Mouse (Mus musculus) mature B cell (primary cell): ENCODE data around the gene Mrps18a.

Experiments
- in situ Hi-C: fragments of 300-500 bp; cut with MboI; formaldehyde crosslinking; loops from 2 replicates; pipeline ENCODE4 v1.14.3; 2019

Mrps18a gene

DNA sequence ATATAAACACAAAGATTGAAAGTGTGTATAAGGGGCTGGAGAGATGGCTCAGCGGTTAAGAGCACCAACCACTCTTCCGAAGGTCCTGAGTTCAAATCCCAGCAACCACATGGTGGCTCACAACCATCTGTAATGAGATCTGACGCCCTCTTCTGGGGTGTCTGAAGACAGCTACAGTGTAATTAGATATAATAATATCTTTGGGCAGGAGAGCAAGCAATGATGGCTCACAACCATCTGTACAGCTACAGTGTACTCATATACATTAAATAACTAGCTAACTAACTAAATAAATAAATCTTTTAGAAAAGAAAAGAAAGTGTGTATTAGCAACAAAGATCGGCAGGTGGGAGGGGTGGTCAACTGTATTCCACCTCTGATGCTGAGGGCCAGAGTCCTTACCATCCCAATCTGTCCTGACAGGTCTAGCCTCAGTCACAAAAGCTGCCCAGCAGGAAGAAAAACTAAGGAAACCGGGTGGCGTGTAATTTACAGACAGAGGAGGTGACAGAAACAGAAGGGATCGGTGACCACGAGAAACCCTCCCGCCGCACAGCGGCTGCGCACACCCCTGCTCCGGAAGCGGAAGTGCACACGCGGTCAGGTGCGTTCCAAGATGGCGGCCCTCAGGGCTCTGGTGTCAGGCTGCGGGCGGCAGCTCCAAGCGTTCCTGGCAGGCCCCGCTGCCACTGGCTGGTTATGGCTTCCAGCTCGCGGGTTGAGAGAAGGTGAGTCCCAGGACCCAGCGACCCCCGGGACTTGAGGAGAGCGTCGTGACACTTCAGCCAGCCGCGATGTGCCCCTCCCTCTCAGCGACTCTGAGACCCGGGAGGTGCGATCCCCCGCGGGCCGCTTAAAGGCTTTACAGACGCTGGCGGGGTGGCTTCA, at the start of gene Mrps18a:
Gene Mrps18a (plus strand): TSS at position 585 of the 888 bp plus-strand sequence.
- in situ Hi-C loops: no loop called here

DNA sequence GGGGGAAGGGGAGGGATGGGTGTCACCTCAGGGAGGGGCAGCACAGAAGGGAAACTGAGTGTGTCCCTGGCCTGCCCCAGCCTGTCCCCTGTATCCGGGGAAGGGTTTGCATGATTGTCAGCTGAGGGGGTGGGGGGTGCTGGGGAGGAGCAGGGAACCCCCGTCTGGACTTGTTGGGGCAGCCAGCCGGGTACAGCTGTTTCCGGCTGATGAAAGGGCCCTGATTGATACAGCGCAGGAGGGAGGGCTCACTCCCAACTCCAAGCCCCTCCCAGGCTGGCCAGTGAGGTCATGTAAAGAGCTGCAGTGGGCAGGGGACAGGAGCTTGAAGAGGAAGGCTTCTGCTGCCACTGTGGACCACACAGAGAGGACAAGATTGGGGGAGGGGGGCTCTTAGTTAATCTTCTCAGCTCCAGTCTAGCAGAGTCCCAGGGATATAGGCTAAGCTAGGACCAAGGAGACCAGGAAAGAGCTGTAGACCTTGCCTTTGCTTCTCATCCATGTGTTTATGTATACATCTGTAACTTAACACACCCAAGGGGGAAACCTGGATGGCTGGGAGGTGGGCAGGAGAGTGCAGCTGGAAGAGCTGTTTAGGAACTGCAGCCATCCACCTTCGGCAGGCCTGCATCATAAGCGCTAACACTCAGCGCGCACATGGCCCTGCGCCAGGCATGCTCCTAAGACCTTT, 47.4 kb upstream of the Mrps18a start:
- in situ Hi-C loops: no loop called here

DNA sequence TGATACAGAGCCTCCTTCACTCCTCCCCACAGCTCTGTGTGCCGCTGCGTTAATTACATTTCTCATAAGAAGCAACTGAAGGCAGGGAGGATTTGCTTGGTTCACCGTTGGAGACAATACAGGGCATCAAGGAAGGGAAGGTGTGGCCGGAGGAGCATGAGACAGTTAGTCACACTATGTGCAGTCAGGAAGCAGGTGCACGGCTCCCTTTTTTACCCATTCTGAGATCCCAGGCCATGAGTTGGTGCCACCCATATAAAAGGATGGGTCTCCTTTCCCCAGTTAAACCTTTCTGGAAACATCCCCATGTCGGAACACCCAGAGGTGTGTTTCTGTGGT, 46.8 kb upstream of the Mrps18a start:
- in situ Hi-C loops: no loop called here

DNA sequence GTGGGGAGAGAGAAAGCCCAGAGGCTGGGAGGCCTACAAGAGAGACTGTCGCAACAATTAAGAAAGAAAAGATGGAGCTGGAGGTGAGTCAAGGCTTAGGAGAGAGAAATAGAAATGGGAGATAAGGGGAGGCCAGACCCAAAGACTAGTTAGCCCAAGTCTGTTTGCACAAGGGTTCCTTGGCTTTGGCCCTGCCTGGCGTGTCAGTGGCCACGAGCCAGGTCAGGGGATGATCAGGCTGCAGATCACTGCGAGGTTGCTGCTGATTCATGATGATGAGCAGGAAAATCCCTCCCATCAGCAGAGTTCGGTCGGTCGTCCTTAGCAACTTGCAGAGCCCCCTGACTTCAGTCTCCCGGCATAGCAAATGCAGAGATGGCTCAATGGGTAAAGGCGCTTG, 40.7 kb upstream of the Mrps18a start:
- in situ Hi-C loops: no loop called here

DNA sequence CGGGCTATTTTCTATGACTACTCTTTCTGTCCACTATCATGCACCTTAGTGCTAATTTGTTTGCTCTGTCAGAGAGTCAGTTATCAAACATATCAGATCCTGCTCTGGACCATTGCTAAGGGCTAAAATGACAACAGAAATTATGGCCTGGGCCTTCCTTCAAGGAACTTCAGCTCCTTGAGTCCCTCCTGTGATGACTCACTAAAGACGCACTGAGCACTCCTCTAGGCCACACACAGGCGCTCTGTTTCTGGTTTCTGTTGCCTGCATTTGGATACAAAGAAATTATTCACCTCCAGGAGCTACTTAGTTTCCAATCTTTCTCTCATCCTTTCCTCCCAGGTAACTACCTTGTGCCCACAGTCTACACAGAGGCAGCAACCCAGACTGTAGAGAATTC, 39.3 kb upstream of the Mrps18a start:
- in situ Hi-C loops: no loop called here

DNA sequence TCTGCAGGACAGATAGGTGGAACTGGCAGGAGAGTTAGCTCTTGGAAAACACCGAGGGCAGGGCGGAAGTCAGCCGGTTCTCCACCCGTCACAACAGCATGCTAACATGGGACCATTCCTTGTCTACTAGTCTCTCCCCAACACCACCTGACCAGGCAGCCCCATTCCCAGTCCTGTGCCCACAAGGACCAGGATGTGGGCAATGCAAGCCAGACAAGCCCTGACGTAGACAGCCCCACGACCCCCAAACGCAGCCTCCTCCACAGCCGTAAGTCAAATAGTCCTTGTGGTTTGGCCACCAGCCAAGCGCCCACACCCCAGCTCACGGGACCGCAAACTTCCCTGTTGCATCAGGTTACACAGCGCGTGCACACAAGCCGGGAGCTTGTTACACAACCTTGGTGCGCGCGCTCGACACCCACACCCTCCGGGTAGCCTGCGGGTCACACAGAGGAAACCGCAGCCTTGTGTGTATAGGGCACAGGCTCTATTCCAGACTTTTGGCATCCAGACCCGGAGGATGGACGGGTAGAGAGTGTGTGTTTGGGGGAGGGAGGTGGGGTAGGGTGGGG, 37.0 kb upstream of the Mrps18a start:
- in situ Hi-C loops: no loop called here

DNA sequence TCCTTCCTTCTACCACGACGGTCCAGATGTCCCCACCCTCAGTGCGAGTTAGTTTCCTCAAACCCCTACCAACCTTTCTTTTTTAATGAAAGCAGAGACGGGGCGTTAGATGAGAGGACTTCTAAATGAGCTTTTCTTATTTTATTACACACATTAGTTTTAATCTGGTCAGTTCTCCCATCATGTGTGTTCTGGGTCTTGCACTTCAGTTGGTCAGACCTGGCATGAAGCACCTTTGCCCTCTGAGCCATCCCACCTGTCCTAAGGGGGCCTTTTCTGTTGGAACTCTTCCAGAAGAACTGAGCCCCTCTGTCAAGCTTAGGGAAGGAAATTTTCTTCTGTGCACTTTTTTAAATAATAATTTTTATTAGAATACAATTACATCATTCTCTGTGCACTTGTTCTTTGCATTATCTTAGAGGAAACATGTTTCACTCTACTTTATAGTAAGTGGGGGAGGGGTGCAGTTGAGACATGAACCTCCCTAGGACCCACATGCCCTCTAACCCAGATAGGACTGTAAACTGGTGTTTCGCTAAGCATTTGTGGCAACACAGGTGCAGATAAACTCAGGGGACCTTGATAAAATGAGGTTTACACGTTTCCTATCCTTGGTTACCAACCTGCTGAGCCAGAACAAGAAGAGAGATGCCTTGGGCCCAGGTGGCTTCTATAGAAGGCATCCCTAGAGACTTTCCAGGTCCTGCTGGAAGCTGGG, 36.2 kb upstream of the Mrps18a start:
- in situ Hi-C loops: no loop called here

DNA sequence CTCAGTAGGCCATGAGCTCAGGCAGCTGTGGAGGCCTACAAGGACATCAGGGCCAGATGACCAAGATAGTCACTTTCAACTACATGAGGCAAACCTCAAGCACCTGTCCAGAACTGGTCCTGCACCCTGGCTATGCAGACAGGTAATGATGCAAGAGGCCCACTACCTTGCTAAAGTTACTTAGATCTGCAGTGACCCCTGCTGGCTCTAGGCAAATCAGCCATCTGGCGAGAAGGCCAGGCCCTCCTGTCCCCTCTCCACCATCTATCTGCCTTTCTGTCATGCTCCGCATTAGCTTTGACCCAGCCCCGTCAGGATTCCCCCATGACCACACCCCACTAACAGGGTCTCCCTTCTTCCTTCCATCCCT, 35.7 kb upstream of the Mrps18a start:
- in situ Hi-C loops: no loop called here

DNA sequence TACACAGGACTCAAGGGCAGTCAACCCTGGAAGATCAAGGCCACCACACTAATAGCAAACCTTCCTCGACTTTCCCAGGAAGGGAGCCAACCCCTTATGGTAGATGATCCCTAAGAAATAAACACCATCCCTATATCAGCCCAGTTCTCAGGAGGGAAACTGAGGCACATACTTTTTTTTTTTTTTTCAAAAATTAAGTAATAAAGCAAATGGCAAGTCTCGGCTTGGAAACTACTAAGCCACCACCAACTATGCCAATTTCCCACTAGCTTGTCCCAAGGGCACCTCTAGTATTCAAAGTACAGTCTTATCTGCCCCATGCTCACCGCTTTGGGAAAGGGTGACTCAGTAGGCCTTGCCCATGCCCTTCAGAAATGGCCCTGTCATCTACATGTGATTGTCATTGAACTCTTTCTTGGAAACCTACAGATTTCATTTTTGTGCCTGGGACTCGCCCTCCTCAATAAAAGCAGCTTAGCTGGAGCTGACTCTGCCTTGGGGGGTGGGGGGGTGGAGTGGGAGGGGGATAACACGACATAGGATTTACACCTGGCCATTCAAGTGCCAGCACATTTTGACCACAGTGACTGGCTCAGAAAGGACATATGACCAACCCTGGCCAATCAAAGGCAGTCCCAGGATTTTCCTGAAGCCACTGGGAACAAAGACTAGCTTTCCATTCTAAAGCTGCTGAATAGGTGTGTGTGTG, 35.1 kb upstream of the Mrps18a start:
- in situ Hi-C loops: no loop called here

DNA sequence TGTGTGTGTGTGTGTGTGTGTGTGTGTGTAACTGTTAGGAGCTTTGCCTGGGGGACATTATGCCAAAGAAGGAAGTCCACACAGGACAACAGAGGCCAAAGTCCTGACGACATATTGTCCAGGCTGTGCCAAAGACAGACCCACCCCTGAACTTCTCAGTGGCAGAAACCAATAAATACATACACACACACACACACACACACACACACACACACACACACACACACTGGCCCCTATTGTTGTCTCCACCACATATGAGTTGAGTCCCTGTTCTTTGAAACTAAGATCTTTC, 34.6 kb upstream of the Mrps18a start:
- in situ Hi-C loops: no loop called here

DNA sequence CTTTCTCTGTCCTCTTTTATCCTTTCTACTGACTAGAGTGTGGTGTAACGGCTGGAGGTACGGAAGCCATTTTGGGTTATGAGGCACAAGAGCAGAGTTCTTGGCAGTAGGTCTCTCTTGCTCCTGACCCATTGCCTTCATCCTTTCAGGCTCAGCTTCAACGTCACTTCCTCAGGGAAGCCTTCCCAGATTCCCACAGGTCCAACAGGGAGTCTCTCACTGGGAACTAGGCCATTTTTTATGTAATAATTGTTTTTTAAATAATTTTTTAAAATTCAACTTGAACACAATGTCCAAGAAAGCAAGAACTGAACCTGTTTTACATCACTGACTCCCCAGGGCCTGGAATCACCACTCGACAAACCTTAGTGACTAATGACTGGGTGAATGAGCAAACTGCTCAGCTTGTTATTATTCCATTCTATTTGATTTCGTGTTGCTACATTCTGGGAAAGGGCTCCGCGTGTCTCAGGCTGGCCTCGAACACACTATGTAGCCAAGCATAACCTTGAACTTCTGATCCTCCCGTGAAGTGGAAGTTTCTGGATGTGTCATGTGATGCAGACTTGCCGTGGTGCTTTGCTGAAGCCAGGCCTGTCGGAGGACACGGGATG, 32.8 kb upstream of the Mrps18a start:
- in situ Hi-C loops: no loop called here

DNA sequence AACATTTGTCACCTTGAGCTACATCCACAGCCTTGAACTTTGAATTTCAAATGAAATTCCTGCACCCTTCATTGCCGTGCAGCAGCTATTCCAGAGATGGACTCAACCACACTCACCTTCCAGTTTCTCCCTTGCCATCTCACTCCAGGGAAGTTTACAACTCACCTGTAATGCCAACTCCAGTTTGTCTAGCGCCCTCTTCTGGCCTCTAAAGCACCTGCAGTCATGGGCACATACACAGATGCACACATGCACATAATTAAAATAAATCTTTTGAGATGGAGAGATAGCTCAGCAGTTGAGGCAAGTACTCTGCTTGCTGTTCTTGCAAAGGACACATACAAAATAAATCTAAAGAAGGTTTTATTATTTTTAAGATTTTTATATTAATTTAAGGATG, 31.7 kb upstream of the Mrps18a start:
- in situ Hi-C loops: no loop called here

DNA sequence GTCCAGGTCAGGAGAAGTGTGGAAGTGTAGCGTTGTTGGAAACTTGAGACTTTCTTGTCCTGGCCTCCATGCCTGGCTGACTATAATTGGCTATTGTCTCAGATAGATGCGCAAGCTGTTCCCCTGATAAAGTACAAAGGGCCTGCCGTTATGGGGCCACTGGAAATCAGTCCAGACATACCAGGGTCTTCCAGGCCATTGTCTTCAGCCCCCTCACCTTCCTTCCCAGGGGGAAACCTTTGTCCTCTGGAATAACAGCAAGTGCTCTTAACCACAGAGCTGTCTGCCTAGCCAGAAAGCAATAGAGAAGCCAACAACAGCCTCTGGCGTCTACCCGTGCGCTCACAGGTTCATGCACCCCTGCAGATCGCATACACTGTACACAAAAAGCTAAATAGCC, 30.4 kb upstream of the Mrps18a start:
- in situ Hi-C loops: no loop called here

DNA sequence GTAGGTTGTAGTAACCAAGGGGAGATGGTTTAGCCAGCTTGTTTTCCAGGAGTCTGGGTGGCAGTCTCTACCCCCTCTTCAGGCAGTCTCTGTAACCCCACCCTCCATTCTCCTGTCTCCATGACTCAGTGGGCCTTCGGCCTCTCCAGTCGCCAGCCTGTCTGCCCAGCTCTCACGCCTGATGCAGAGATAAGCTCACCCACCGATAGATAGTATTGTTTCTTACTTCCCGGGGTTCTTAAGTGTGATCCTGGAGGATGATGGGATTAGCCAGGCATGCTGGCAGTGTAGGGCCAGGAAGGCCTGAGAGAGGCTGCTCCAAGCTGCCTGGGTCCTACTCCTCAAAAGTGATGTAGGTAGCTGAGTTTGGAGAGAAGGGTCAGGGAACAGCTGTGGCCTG, 29.7 kb upstream of the Mrps18a start:
- in situ Hi-C loops: no loop called here

DNA sequence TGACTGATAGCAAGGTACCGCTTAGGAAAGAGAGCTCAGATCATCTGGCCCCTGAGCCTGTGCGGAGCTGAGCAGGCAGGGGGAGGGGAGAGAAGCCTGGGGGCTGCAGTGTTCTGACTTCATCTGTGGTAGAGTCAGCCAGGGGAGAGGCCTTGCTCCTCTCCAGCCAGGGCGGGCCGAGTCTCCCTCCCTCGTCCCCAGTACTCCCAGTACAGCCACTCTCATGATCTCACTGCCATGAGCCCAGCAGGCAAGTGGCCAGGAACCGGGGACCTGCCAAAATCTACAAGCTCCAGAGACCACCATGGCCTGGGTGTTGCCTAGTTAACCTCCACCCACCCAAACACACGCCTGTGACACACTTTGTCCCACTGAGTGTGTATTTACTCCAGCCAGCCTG, 29.1 kb upstream of the Mrps18a start:
- in situ Hi-C loops: no loop called here

DNA sequence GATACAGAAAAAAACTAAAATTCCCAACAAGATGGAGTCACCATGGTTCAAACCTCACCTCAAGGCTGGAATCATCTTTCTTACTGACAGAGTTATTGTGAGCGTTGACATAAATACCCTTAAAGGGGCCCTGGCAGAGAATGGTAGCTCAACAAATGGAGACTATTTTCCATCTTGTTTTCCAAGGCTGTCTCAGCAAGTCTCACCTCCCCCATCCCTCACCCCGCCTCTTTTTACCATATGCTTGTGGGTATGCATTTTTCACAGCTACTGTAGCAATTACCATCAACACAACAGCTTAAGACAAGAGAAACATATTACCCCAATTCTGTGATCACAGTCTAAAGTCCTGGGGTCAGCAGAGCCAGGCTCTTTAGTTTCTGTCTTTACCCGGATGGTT, 27.4 kb upstream of the Mrps18a start:
- in situ Hi-C loops: no loop called here

DNA sequence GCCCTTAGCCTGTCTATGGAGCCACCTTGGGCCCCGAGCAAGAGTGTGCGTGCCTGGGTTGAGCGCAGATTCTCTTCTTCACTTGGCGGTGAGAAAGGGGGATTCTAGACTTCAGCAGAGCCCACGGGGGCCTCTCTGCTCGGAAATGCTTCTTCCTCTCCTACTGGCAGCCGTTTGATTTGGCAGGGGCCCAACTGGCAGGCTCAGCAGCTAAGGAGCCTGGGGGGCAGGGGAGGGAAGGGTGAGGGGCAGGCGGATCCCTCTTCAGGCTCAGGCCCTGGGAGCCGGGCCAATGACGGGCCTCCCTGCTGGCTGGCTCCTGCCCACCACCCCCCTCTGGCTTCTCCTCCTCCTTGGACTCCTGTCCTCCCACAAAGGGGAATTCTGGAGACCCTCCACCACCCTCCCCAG, 26.7 kb upstream of the Mrps18a start:
- in situ Hi-C loops: no loop called here

DNA sequence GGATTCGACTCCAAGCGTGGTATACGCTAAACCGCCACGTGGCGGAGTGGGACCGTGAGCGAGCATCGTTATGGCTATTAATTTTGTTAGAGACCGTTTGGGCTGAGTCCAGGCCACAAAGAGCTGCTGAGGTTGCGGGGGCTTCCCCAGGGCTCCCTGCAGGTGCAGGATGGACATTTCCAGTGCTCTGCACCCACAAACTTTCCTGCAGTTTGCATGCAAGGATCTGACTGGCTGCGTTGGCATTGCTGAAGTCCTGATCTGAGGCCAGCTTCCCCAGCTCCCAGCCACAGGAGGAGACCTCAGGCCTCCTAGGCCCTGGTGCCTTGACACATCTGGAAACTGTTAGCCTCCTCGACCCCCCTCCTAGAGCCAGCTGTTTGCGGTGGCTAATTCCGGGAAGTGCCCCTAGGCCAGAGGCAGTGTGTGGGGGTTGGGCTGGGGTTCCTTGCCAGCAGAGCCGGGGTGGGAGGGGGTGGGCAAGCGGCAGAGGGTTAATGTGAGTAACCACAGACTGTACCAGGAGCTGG, 24.4 kb upstream of the Mrps18a start:
- in situ Hi-C loops: no loop called here

DNA sequence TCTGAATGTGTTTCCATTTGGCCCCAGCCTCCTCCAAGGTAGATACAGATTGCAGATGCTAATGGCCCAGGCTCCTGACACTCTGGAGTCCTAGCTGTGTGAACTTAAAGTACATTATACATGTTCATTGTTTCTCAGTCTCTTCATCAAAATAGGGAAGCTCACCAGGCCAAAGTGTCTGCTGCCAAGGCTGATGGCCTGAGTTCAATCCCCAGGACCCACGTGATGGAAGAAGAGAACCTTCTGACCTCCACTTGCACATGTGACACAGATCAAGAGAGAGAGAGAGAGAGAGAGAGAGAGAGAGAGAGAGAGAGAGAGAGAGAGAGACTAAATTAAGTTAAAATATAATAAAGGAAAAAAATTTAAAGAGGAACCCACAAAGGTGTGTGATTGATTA, 19.4 kb upstream of the Mrps18a start:
- in situ Hi-C loops: no loop called here

DNA sequence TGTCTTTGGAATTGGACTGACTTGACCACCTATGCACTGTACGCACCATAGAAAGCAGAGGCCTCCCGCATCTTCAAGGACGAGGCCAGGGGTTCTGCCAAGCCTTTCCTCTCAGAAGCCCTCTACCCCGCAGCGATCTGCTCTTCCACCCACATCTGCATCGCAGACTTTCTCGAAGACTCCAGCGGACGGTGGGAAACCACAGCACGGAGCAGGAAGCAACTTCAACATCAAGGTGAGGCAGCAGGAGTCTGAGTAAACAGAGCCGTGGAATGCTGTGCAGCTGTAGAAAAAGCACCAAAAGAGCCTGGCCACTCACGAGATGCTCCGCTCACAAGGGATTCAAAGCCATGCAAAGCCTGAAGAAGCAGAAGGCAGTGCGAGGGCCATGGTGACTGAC, 18.9 kb upstream of the Mrps18a start:
- in situ Hi-C loops: no loop called here

DNA sequence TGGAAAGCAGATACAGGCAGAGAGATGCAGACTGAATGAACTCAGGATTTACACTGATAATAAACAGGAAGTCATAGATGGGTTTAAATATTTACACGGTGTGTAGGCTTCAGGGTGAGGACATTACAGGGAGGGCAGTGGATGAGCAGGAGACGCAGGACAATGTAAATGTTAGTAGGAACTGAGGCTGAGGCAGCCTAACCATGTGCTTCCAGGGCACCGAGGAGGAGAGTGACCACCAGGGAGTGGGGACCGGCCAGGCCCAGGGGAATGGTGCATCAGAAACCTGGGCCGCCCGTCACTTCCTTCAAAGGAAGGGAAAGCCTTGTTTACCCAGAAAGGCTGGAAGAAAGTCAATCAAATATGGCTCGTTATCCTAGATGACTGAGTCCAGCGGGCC, 12.3 kb upstream of the Mrps18a start:
- in situ Hi-C loops: no loop called here

DNA sequence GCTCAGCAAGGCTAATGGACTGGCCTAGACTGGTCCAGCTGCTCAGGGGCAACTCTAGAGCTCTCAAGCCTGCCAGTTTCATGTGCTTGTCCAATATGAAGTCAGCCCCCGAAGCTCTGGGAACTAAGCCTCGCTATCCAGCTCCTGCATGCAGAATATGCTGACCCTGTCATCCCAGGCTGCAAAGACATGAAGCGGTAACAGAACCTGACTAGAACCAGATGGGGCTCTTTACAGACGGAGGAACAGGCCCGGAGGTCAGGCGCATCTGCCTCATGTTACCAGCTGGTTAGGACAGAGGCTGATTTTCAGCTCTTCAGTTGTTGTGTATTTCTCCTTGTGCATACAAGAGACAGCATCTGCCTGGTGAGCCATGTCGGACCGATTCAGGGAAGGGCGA, 8.9 kb upstream of the Mrps18a start:
- in situ Hi-C loops: no loop called here
